Mouse (Mus musculus) erythroblast, embryonic 14.5 days (primary cell): Measurements from ENCODE around the gene Emc6. TPM values are rescaled to one million over a fixed set of nuclear protein-coding genes. Genes with fewer than 3 reads are reported as not detected.

Source experiments
- H3K27me3 ChIP-seq: 2 replicates; pipeline ENCODE4 v1.6.1; 2012; ENCODE audit warnings: inconsistent platforms; ENCODE audit not compliant: control insufficient read depth
- H3K36me3 ChIP-seq: 2 replicates; pipeline ENCODE4 v1.6.1; 2012; ENCODE audit warnings: mild to moderate bottlenecking, inconsistent platforms; ENCODE audit not compliant: control insufficient read depth
- H3K4me1 ChIP-seq: 2 replicates; pipeline ENCODE4 v1.6.1; 2012; ENCODE audit warnings: inconsistent platforms; ENCODE audit not compliant: control insufficient read depth
- H3K4me3 ChIP-seq: replicated peaks from 2 replicates; pipeline ENCODE3; 2012; ENCODE audit warnings: moderate library complexity, mild to moderate bottlenecking, inconsistent platforms
- H3K9me3 ChIP-seq: 2 replicates; pipeline ENCODE4 v1.6.1; 2012; ENCODE audit warnings: low read length, inconsistent platforms, mixed read lengths; ENCODE audit not compliant: control insufficient read depth
- GATA1 ChIP-seq: IDR thresholded peaks from 2 replicates; pipeline ENCODE4 v1.6.1; 2012; ENCODE audit warnings: low read length, inconsistent platforms, mixed read lengths
- TAL1 ChIP-seq: IDR thresholded peaks from 3 replicates; pipeline ENCODE4 v1.6.1; 2012; ENCODE audit warnings: low read length, inconsistent platforms, mixed read lengths
- polyA plus RNA-seq: library from polyadenylated mRNA; stranded (reverse); fragments of >175 nt; gene quantifications from 2 replicates; pipeline ENCODE4 v1.2.3, GENCODE M21; 2012

Gene Emc6
- polyA plus RNA-seq, 1 experiment = 19.4 TPM

GRCm38 (mm10) chr11:73203895-73204294 lies 27.1 kb upstream of the Emc6 start:
- Histone ChIP-seq H3K9me3 (no peaks in the 10 kb centered on the region), H3K4me3 (no peak overlapping the region)
- no peak for TF ChIP-seq GATA1

GRCm38 (mm10) chr11:73201597-73201996 lies 24.8 kb upstream of the Emc6 start:
- Histone ChIP-seq H3K4me3 (no peak overlapping the region), H3K4me1 (peaks cover 35% of the 10 kb centered on the region), H3K9me3 (no peaks in the 10 kb centered on the region), H3K27me3 (no peaks in the 10 kb centered on the region), H3K36me3 (no peaks in the 10 kb centered on the region)
- TF ChIP-seq GATA1 = no peak
- TF ChIP-seq TAL1 = no peak

More at GRCm38 (mm10) chr11:73203895-73204294, 27.1 kb upstream of the Emc6 start:
- Histone ChIP-seq H3K4me1 (peaks cover 16% of the 10 kb centered on the region), H3K36me3 (no peaks in the 10 kb centered on the region; the same call in 1 of the 2 replicates), H3K27me3 (no peaks in the 10 kb centered on the region)

- no peaks in the 10 kb centered on the region for H3K27me3 ChIP-seq
- TF ChIP-seq GATA1 = no peak
- TF ChIP-seq TAL1 = no peak
- H3K4me1 ChIP-seq = peaks cover 35% of the 10 kb centered on the region
- no peaks in the 10 kb centered on the region for H3K9me3 ChIP-seq
- no peak overlapping the region for H3K4me3 ChIP-seq
- peaks cover under 1% of the 10 kb centered on the region; the same call in 1 of the 2 replicates for H3K36me3 ChIP-seq
Observed at GRCm38 (mm10) chr11:73201021-73201420, 24.2 kb upstream of the Emc6 start.

GRCm38 (mm10) chr11:73199879-73200278 lies 23.0 kb upstream of the Emc6 start:
- peaks cover 10% of the 10 kb centered on the region for H3K36me3 ChIP-seq
- no peaks in the 10 kb centered on the region for H3K27me3 ChIP-seq
- peaks cover 35% of the 10 kb centered on the region for H3K4me1 ChIP-seq
- peak overlapping the region; percentile 78 for H3K4me3 ChIP-seq
- TF ChIP-seq TAL1 (no peak), GATA1 (no peak)
- no peaks in the 10 kb centered on the region for H3K9me3 ChIP-seq

- H3K4me3 ChIP-seq = peak within 1 kb of the TSS; percentile 78
- peaks cover 10% of the 10 kb centered on the region for H3K36me3 ChIP-seq
- no peaks in the 10 kb centered on the region for H3K27me3 ChIP-seq
- H3K4me1 ChIP-seq = peaks cover 35% of the 10 kb centered on the region
- H3K9me3 ChIP-seq = no peaks in the 10 kb centered on the region
- no peak for TF ChIP-seq TAL1
- no peak for TF ChIP-seq GATA1
Observed at GRCm38 (mm10) chr11:73199230-73199712, 22.4 kb upstream of the Emc6 start, which contains the start of gene Shpk. Gene Shpk, plus strand, starts transcription at chr11:73199460.

- TF ChIP-seq GATA1 (no peak), TAL1 (no peak)
- Histone ChIP-seq H3K9me3 (no peaks in the 10 kb centered on the region), H3K36me3 (peaks cover 10% of the 10 kb centered on the region), H3K4me3 (peak within 1 kb of the TSS; percentile 78), H3K4me1 (peaks cover 35% of the 10 kb centered on the region), H3K27me3 (no peaks in the 10 kb centered on the region)
Observed at GRCm38 (mm10) chr11:73198603-73199229, 21.9 kb upstream of the Emc6 start, which contains the start of gene Ctns. Gene Ctns, minus strand, starts transcription at chr11:73199042.

- peak overlapping the region; percentile 78 for H3K4me3 ChIP-seq
- H3K27me3 ChIP-seq = no peaks in the 10 kb centered on the region
- peaks cover 10% of the 10 kb centered on the region for H3K36me3 ChIP-seq
- no peak for TF ChIP-seq GATA1
- TF ChIP-seq TAL1 = no peak
- peaks cover 35% of the 10 kb centered on the region for H3K4me1 ChIP-seq
- H3K9me3 ChIP-seq = no peaks in the 10 kb centered on the region
Observed at GRCm38 (mm10) chr11:73198190-73198589, 21.4 kb upstream of the Emc6 start.

GRCm38 (mm10) chr11:73194444-73194843 lies 17.6 kb upstream of the Emc6 start:
- no peak for TF ChIP-seq TAL1
- no peak for TF ChIP-seq GATA1
- peaks cover 40% of the 10 kb centered on the region for H3K36me3 ChIP-seq
- no peaks in the 10 kb centered on the region for H3K9me3 ChIP-seq

GRCm38 (mm10) chr11:73193047-73193446 lies 16.2 kb upstream of the Emc6 start:
- no peaks in the 10 kb centered on the region for H3K27me3 ChIP-seq
- no peak for TF ChIP-seq GATA1
- TF ChIP-seq TAL1 = no peak

More at GRCm38 (mm10) chr11:73194444-73194843, 17.6 kb upstream of the Emc6 start:
- Histone ChIP-seq H3K27me3 (no peaks in the 10 kb centered on the region), H3K4me3 (no peak overlapping the region), H3K4me1 (peaks cover 21% of the 10 kb centered on the region)

More at GRCm38 (mm10) chr11:73193047-73193446, 16.2 kb upstream of the Emc6 start:
- Histone ChIP-seq H3K36me3 (peaks cover 51% of the 10 kb centered on the region), H3K9me3 (no peaks in the 10 kb centered on the region), H3K4me3 (no peak overlapping the region), H3K4me1 (peaks cover 12% of the 10 kb centered on the region)
